Mouse (Mus musculus) thymus, postnatal 14 days (tissue): ENCODE data around the gene Ptprd.

Experiments
- DNase-seq: peaks from one replicate; pipeline ENCODE4 v3.0.0; 2021

Gene Ptprd

GRCm38 (mm10) chr4:76282886-76283285, 1928.9 kb downstream of the Ptprd start:
- DNase-seq, result no peak

- DNase-seq, result no peak
Observed at GRCm38 (mm10) chr4:76262727-76263126, 1949.0 kb downstream of the Ptprd start.

GRCm38 (mm10) chr4:76260686-76261085, 1951.1 kb downstream of the Ptprd start:
- DNase-seq, result no peak

GRCm38 (mm10) chr4:76260286-76260685, 1951.5 kb downstream of the Ptprd start:
- DNase-seq, result no peak

GRCm38 (mm10) chr4:76259636-76260035, 1952.1 kb downstream of the Ptprd start:
- no peak for DNase-seq

- no peak for DNase-seq
Observed at GRCm38 (mm10) chr4:76244371-76244770, 1967.4 kb downstream of the Ptprd start.

GRCm38 (mm10) chr4:76241542-76241941, 1970.2 kb downstream of the Ptprd start:
- DNase-seq, result no peak

- DNase-seq, result no peak
Observed at GRCm38 (mm10) chr4:76241140-76241539, 1970.6 kb downstream of the Ptprd start.

GRCm38 (mm10) chr4:76239063-76239462, 1972.7 kb downstream of the Ptprd start:
- no peak for DNase-seq

- no peak for DNase-seq
Observed at GRCm38 (mm10) chr4:76238577-76238976, 1973.2 kb downstream of the Ptprd start.

GRCm38 (mm10) chr4:76237827-76238226, 1973.9 kb downstream of the Ptprd start:
- DNase-seq, result no peak

GRCm38 (mm10) chr4:76223720-76224119, 1988.0 kb downstream of the Ptprd start:
- DNase-seq, result no peak

- DNase-seq, result no peak
Observed at GRCm38 (mm10) chr4:76222520-76222919, 1989.2 kb downstream of the Ptprd start.

GRCm38 (mm10) chr4:76218065-76218464, 1993.7 kb downstream of the Ptprd start:
- no peak for DNase-seq

- no peak for DNase-seq
Observed at GRCm38 (mm10) chr4:76215141-76215540, 1996.6 kb downstream of the Ptprd start.

- DNase-seq, result no peak
Observed at GRCm38 (mm10) chr4:76199321-76199720, 2012.4 kb downstream of the Ptprd start.

- DNase-seq, result no peak
Observed at GRCm38 (mm10) chr4:76194762-76195161, 2017.0 kb downstream of the Ptprd start.

- no peak for DNase-seq
Observed at GRCm38 (mm10) chr4:76193496-76193895, 2018.3 kb downstream of the Ptprd start.

- no peak for DNase-seq
Observed at GRCm38 (mm10) chr4:76192031-76192430, 2019.7 kb downstream of the Ptprd start.

- no peak for DNase-seq
Observed at GRCm38 (mm10) chr4:76190788-76191187, 2021.0 kb downstream of the Ptprd start.

- DNase-seq, result no peak
Observed at GRCm38 (mm10) chr4:76183095-76183494, 2028.7 kb downstream of the Ptprd start.

- DNase-seq, result no peak
Observed at GRCm38 (mm10) chr4:76179497-76179896, 2032.3 kb downstream of the Ptprd start.

- no peak for DNase-seq
Observed at GRCm38 (mm10) chr4:76175086-76175485, 2036.7 kb downstream of the Ptprd start.

- DNase-seq, result no peak
Observed at GRCm38 (mm10) chr4:76155750-76156149, 2056.0 kb downstream of the Ptprd start.

- no peak for DNase-seq
Observed at GRCm38 (mm10) chr4:76154190-76154589, 2057.6 kb downstream of the Ptprd start.

- DNase-seq, result no peak
Observed at GRCm38 (mm10) chr4:76144925-76145324, 2066.8 kb downstream of the Ptprd start.
